Mouse (Mus musculus) lung, adult 2 months (tissue): ENCODE measurements around the gene Tmem159. TPM values are rescaled to one million over a fixed set of nuclear protein-coding genes. Genes with fewer than 3 reads are reported as not detected.

ENCODE experiments used
- DNase-seq: peaks from one replicate; pipeline ENCODE4 v3.0.0; 2022
- H3K4me1 ChIP-seq: fragments of 200-500 bp; 2 replicates; pipeline ENCODE4 v1.6.1; 2011; ENCODE audit warnings: low read length; ENCODE audit not compliant: control insufficient read depth, insufficient read depth
- H3K4me3 ChIP-seq: fragments of 200-500 bp; replicated peaks from 2 replicates; pipeline ENCODE3; 2011; ENCODE audit warnings: low read depth, mild to moderate bottlenecking, control low read depth, low read length; ENCODE audit errors: extremely low read depth
- CTCF ChIP-seq: fragments of 200-500 bp; IDR thresholded peaks from 2 replicates; pipeline ENCODE4 v1.5.1; 2011; ENCODE audit warnings: mild to moderate bottlenecking, low read length, control low read depth; ENCODE audit not compliant: insufficient read depth
- POLR2A ChIP-seq: fragments of 200-500 bp; IDR thresholded peaks from 2 replicates; pipeline ENCODE4 v1.6.1; 2011; ENCODE audit warnings: low read depth, mild to moderate bottlenecking, control low read depth, low read length, borderline replicate concordance; ENCODE audit errors: extremely low read depth
- WGBS: fragments of 180-500 bp; shearing (Covaris S2); methylation state at CpG from one replicate; pipeline ENCODE4 v1.1.7; 2018; 5-methylcytosine and 5-hydroxymethylcytosine counted together
- polyA plus RNA-seq: library from polyadenylated mRNA; depleted of rRNA; stranded (reverse); fragments of >200 nt; gene quantifications from 2 replicates; pipeline ENCODE4 v1.2.3, GENCODE M21; 2012

Tmem159 gene
- polyA plus RNA-seq, 1 experiment, result 57.3 TPM

GRCm38 (mm10) chr7:120126976-120127685 is 25.0 kb downstream of the Tmem159 start:
- TF ChIP-seq POLR2A (no peak), CTCF (no peak)
- no peak for DNase-seq
- Histone ChIP-seq H3K4me3 (no peak overlapping the region), H3K4me1 (peaks cover 10% of the 10 kb centered on the region; the same call in 1 of the 2 replicates)
- 47% methylated on average over 5 of the region's 5 CpGs for WGBS

GRCm38 (mm10) chr7:120127686-120128059 is 25.5 kb downstream of the Tmem159 start:
- no peak for TF ChIP-seq CTCF
- no peak for TF ChIP-seq POLR2A
- 72% methylated on average over 4 of the region's 4 CpGs for WGBS
- no peak for DNase-seq
- peaks cover 10% of the 10 kb centered on the region; the same call in 1 of the 2 replicates for H3K4me1 ChIP-seq
- no peak overlapping the region for H3K4me3 ChIP-seq

GRCm38 (mm10) chr7:120128951-120129350 is 26.8 kb downstream of the Tmem159 start:
- TF ChIP-seq POLR2A (no peak), CTCF (no peak)
- Histone ChIP-seq H3K4me1 (peaks cover 4% of the 10 kb centered on the region; the same call in 1 of the 2 replicates), H3K4me3 (no peak overlapping the region)
- DNase-seq, result no peak
- 57% methylated on average over 4 of the region's 4 CpGs for WGBS

- TF ChIP-seq CTCF, result no peak
- TF ChIP-seq POLR2A, result no peak
- Histone ChIP-seq H3K4me3 (no peak overlapping the region), H3K4me1 (no peaks in the 10 kb centered on the region)
- 75% methylated on average over 1 of the region's 1 CpGs for WGBS
- DNase-seq, result no peak
Measured at GRCm38 (mm10) chr7:120142743-120143142, 40.6 kb downstream of the Tmem159 start.

GRCm38 (mm10) chr7:120145191-120145590 is 43.0 kb downstream of the Tmem159 start, which contains the start of gene Zp2:
Gene Zp2 (minus strand): TSS chr7:120145291.
- 77% methylated on average over 9 of the region's 9 CpGs for WGBS
- DNase-seq, result no peak
- no peak for TF ChIP-seq POLR2A
- TF ChIP-seq CTCF, result no peak

GRCm38 (mm10) chr7:120150257-120150656 is 48.1 kb downstream of the Tmem159 start:
- DNase-seq, result no peak

More at GRCm38 (mm10) chr7:120145191-120145590, 43.0 kb downstream of the Tmem159 start, which contains the start of gene Zp2:
- H3K4me3 ChIP-seq, result no peak within 1 kb of the TSS
- H3K4me1 ChIP-seq, result no peaks in the 10 kb centered on the region

GRCm38 (mm10) chr7:120150898-120151297 is 48.7 kb downstream of the Tmem159 start:
- Histone ChIP-seq H3K4me3 (no peak overlapping the region), H3K4me1 (no peaks in the 10 kb centered on the region)
- DNase-seq, result no peak
- 75% methylated on average over 2 of the region's 2 CpGs for WGBS
- TF ChIP-seq POLR2A, result no peak
- no peak for TF ChIP-seq CTCF

More at GRCm38 (mm10) chr7:120150257-120150656, 48.1 kb downstream of the Tmem159 start:
- Histone ChIP-seq H3K4me3 (no peak overlapping the region), H3K4me1 (no peaks in the 10 kb centered on the region)
- no peak for TF ChIP-seq CTCF
- no peak for TF ChIP-seq POLR2A
- 45% methylated on average over 3 of the region's 3 CpGs for WGBS

- WGBS, result 32% methylated on average over 2 of the region's 2 CpGs
- Histone ChIP-seq H3K4me1 (no peaks in the 10 kb centered on the region), H3K4me3 (no peak overlapping the region)
- TF ChIP-seq POLR2A (no peak), CTCF (no peak)
- no peak for DNase-seq
Measured at GRCm38 (mm10) chr7:120156841-120157409, 54.8 kb downstream of the Tmem159 start.

GRCm38 (mm10) chr7:120157575-120158061 is 55.5 kb downstream of the Tmem159 start:
- TF ChIP-seq POLR2A (no peak), CTCF (no peak)
- Histone ChIP-seq H3K4me3 (no peak overlapping the region), H3K4me1 (no peaks in the 10 kb centered on the region)
- whole genome bisulfite sequencing, result 47% methylated on average over 5 of the region's 5 CpGs
- no peak for DNase-seq
